Mouse (Mus musculus) forebrain, embryonic 13.5 days (tissue): ENCODE measurements at regions not wholly inside any gene's neighbourhood (a gene's known extent, or its start where the extent isn't known, plus 50 kb on each side); places are given as distances from the start of the nearest gene placed in this dataset.
A peak's percentile ranks its signal among the peaks of the same experiment; 100 is the strongest.

ENCODE experiments used
- ATAC-seq: fragments of 200-750 bp; cut with Nextera tagmentation; 2 replicates; pipeline ENCODE4 v1.8.0; 2017
- H3K27ac ChIP-seq: fragments of 300-500 bp; sonication (generic); 2 replicates; pipeline ENCODE4 v1.5.1; 2015; ENCODE audit warnings: inconsistent platforms, mild to moderate bottlenecking, moderate library complexity
- H3K27me3 ChIP-seq: fragments of 300-500 bp; sonication (generic); 2 replicates; pipeline ENCODE4 v1.6.1; 2015; ENCODE audit warnings: mild to moderate bottlenecking, inconsistent platforms
- H3K36me3 ChIP-seq: fragments of 300-500 bp; sonication (generic); 2 replicates; pipeline ENCODE4 v1.6.1; 2015; ENCODE audit warnings: mild to moderate bottlenecking, inconsistent platforms; ENCODE audit not compliant: poor library complexity, severe bottlenecking
- H3K4me1 ChIP-seq: fragments of 300-500 bp; sonication (generic); 2 replicates; pipeline ENCODE4 v1.6.1; 2015; ENCODE audit warnings: inconsistent platforms
- H3K4me2 ChIP-seq: fragments of 300-500 bp; sonication (generic); 2 replicates; pipeline ENCODE4 v1.6.1; 2015; ENCODE audit warnings: inconsistent platforms, mild to moderate bottlenecking, moderate library complexity
- H3K4me3 ChIP-seq: fragments of 300-500 bp; sonication (generic); 2 replicates; pipeline ENCODE4 v1.5.1; 2015; ENCODE audit warnings: mild to moderate bottlenecking, inconsistent platforms
- H3K9ac ChIP-seq: fragments of 300-500 bp; sonication (generic); 2 replicates; pipeline ENCODE4 v1.6.1; 2015; ENCODE audit warnings: mild to moderate bottlenecking, inconsistent platforms
- H3K9me3 ChIP-seq: fragments of 300-500 bp; sonication (generic); replicated peaks from 2 replicates; pipeline ENCODE4 v1.6.1; 2016; ENCODE audit warnings: inconsistent platforms
- WGBS: fragments of 180-500 bp; shearing (Covaris S2); methylation state at CpG from one replicate; pipeline ENCODE4 v1.1.7; 2015; 5-methylcytosine and 5-hydroxymethylcytosine counted together

DNA sequence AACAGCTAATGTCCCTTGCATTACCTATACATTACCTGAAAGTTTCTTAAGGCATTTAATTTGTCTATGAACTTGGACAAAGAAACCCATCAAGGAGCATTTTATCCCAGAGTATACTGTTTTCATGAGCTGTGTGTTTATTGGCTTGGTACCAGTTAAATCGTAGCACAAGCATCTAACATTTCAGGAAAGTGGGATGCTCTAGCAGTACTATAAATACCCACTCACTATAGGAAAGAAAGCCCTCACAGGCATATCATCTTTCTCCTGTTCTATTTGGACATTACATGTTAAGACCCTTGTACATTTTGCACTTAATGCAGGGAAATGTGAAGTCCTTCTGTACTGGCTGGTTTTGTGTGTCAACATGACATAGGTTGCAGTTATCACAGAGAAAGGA, 163.9 kb downstream of the Ptprc start:
- Histone ChIP-seq H3K27ac (no peak overlapping the region), H3K9me3 (no peaks in the 10 kb centered on the region), H3K4me2 (no peak overlapping the region), H3K36me3 (no peaks in the 10 kb centered on the region), H3K4me1 (no peaks in the 10 kb centered on the region), H3K9ac (no peak overlapping the region), H3K27me3 (no peaks in the 10 kb centered on the region), H3K4me3 (no peak overlapping the region)
- WGBS = 95% methylated on average over 1 of the region's 1 CpGs
- no peak for ATAC-seq

DNA sequence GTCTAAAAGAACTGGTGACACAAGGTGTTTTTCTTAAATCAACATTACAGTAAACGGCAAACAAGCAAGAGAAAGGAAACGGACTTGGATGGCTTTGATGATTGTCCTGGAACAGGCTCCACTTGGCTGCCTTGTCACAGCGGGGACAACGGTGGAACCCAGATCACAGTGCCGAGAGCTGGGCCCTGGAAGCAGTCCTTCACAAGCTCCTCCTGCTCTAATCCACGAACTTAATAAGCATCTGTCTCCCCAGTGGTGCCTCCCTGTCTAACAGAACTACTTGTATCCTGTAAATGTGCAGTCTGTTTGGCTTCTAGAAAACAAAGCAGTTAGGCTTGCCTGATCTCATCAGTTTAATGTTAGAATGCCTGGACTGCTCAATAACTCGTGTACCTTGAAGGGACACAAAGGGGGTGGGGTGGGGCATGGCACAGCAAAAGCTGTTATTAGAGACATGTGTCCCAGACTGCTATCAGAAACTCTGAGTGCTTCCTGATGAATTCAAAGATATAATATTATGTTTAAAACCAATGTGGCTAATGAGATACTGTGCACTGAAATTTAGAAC, 164.5 kb downstream of the Ptprc start:
- WGBS = 68% methylated on average over 7 of the region's 7 CpGs
- no peaks in the 10 kb centered on the region for H3K4me1 ChIP-seq
- no peak for ATAC-seq

DNA sequence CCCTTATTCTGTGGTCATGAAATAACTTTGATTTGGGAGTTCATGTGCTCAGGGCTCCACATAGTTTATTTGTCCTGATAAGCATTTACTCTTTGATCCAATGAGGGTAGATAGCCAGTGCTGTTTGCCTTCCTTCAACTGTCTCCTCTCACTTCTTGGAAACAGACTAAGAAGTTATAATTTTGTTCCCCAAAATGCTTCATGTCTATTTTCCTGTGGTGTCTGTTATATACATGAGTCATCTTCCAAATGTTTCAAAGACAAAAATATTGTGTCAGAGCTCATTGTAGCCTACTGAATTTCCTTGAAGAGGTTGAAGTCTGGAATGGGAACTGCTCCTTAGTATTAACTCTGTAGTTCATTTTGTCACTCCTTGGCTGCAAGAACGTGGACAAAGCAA, 168.7 kb downstream of the Ptprc start:
- H3K27ac ChIP-seq = no peak overlapping the region
- no peak overlapping the region for H3K9ac ChIP-seq
- ATAC-seq = no peak
- 63% methylated on average over 1 of the region's 1 CpGs for WGBS
- no peak overlapping the region for H3K4me3 ChIP-seq
- H3K27me3 ChIP-seq = no peaks in the 10 kb centered on the region
- H3K4me1 ChIP-seq = no peaks in the 10 kb centered on the region
- no peak overlapping the region for H3K4me2 ChIP-seq
- H3K9me3 ChIP-seq = no peaks in the 10 kb centered on the region
- H3K36me3 ChIP-seq = no peaks in the 10 kb centered on the region

More for the DNA sequence above, 164.5 kb downstream of the Ptprc start:
- Histone ChIP-seq H3K27ac (no peak overlapping the region), H3K27me3 (no peaks in the 10 kb centered on the region), H3K4me2 (no peak overlapping the region), H3K36me3 (no peaks in the 10 kb centered on the region), H3K9ac (no peak overlapping the region), H3K9me3 (no peaks in the 10 kb centered on the region), H3K4me3 (no peak overlapping the region)

DNA sequence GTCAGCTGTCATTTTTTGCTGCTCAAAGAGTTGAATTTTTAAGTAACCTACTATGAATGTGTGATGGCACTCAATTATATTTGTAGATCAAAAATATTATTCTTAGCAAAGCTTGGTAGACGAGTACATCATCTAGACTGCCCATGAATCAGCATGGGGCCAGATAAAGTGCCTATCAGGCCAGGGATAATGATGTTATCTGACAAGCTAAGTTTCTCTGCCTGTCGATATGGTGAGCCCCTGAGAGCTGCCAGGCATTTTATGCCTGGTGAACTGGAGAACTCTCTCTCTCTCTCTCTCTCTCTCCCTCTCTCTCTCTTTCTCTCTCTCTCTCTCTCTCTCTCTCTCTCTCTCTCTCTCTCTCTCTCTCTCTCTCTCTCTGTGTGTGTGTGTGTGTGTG, 171.2 kb downstream of the Ptprc start:
- no peak overlapping the region for H3K27ac ChIP-seq
- no peak overlapping the region for H3K4me3 ChIP-seq
- H3K27me3 ChIP-seq = no peaks in the 10 kb centered on the region
- no peak overlapping the region for H3K4me2 ChIP-seq
- no peak overlapping the region for H3K9ac ChIP-seq
- H3K36me3 ChIP-seq = no peaks in the 10 kb centered on the region
- no peak for ATAC-seq
- 50% methylated on average over 2 of the region's 2 CpGs for WGBS
- H3K4me1 ChIP-seq = no peaks in the 10 kb centered on the region
- no peaks in the 10 kb centered on the region for H3K9me3 ChIP-seq

DNA sequence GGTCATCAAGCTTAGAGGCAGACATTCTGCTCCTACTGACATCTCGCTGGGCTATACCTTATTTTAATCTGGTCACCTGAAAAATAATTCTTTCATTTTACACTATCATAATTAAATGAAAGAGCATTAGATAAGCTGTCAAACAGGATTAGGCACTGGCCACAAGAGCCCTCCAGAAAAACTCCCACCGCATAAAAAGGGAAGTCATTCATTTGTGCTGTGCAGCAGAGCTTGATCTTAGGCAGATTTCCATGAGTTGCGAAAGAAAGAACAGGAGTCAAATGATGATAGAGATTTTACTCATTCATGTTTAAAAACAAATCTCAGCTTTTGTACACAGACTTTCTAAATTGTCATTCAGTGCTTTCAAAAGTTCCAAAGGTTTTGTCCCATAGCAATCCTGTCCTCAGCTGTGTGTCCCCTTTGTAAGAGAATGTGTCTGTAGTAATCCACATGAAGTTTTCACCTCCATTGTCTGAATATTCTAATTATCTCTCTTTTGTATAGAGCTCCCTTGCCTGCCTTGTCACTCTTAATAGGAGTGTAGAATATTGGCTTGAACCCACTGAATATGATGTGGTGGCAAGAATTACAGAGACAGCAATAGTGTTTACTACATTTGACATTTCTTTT, 176.1 kb downstream of the Ptprc start:
- no peak for ATAC-seq
- Histone ChIP-seq H3K9me3 (no peaks in the 10 kb centered on the region), H3K27me3 (no peaks in the 10 kb centered on the region), H3K4me3 (no peak overlapping the region), H3K9ac (no peak overlapping the region), H3K4me2 (no peak overlapping the region), H3K27ac (no peak overlapping the region), H3K4me1 (no peaks in the 10 kb centered on the region), H3K36me3 (no peaks in the 10 kb centered on the region)
- WGBS = 52% methylated on average over 3 of the region's 3 CpGs

DNA sequence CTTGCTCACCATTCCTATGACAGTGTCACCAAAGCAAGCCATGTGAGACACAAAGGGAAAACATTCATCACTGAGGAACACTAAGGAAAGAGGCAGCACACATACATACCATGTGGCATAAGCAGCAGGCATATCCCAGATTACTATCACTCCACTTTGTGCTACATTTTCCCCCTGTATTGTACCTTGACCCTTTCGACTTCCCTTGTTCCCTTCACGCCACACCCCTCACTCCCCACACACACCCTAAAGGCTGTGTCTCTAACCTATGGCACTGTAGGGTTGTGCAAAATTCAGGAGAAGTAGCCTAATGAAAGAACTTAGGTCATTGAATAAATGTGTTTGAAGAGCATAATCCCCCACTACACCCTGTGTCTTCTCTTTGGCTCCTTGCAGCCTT, 179.5 kb downstream of the Ptprc start:
- ATAC-seq = no peak
- H3K36me3 ChIP-seq = no peaks in the 10 kb centered on the region
- H3K27ac ChIP-seq = no peak overlapping the region
- H3K4me3 ChIP-seq = no peak overlapping the region
- no peak overlapping the region for H3K4me2 ChIP-seq
- 80% methylated on average over 2 of the region's 2 CpGs for WGBS
- H3K9ac ChIP-seq = no peak overlapping the region
- no peaks in the 10 kb centered on the region for H3K27me3 ChIP-seq
- H3K4me1 ChIP-seq = no peaks in the 10 kb centered on the region
- no peaks in the 10 kb centered on the region for H3K9me3 ChIP-seq

DNA sequence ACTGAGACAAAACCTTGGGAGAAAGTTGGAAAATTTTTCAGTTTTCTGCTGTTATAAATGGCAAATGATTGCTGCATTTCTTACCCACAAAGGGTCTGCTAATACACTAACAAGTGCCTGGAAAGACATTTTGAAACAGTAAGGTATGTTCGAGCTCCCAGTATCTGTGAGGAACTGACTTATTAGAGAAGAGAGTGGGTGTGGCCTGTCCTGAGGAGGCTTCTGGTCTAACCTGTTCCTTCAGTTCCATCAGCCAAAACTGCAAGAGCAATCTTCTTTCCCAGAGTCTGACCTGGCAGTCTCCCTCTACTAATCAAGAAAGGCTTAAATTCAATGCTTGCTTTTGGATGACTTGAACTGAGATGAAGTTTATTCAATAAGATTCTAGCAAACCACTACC, 183.6 kb downstream of the Ptprc start:
- H3K9me3 ChIP-seq = no peaks in the 10 kb centered on the region
- H3K4me3 ChIP-seq = no peak overlapping the region
- 95% methylated on average over 1 of the region's 1 CpGs for WGBS
- H3K4me1 ChIP-seq = no peaks in the 10 kb centered on the region
- H3K36me3 ChIP-seq = no peaks in the 10 kb centered on the region
- no peak overlapping the region for H3K9ac ChIP-seq
- H3K4me2 ChIP-seq = no peak overlapping the region
- no peak overlapping the region for H3K27ac ChIP-seq
- ATAC-seq = no peak
- H3K27me3 ChIP-seq = no peaks in the 10 kb centered on the region

DNA sequence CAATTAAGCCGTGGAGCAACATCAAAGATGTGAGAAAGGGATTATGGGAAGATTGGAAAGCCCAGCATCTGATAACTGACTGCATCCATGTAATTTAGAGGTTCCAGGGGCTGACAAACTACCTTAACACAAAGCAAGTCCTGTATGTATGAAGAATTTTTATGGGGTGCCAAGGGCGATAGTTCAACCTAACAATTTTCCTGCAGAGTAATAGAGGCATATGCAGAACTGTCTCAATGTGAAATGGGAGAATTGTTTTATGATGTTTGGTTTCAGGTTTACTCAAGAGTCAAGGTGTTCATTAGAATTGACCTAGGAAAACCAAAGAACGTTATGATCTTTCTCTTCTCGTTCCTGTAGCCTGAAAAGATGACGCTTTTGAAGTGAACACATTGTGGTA, 184.1 kb downstream of the Ptprc start:
- ATAC-seq = no peak
- no peaks in the 10 kb centered on the region; the same call in 1 of the 2 replicates for H3K36me3 ChIP-seq
- no peak overlapping the region for H3K9ac ChIP-seq
- WGBS = 90% methylated on average over 5 of the region's 5 CpGs
- H3K9me3 ChIP-seq = no peaks in the 10 kb centered on the region
- H3K4me3 ChIP-seq = no peak overlapping the region
- H3K4me2 ChIP-seq = no peak overlapping the region
- no peaks in the 10 kb centered on the region for H3K27me3 ChIP-seq
- no peaks in the 10 kb centered on the region for H3K4me1 ChIP-seq
- H3K27ac ChIP-seq = no peak overlapping the region

DNA sequence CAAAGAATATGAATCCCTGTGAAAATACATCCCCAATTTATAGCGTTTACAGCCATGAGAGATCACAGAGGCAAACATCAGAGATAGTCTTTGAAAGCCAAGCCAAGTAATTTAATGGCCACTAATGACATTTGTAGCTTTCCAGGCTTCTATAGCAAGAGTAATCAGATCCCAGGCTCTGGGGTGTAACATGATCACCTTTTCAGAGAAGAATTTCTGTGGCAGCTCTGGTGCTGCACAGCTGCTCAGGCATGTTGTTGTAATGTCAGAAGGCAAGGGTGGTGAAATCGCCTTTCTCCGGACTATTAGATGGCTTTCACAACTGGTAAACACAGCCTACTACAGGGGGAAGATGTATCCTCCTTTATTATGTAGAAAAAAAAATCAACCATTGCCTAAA, 202.1 kb downstream of the Ptprc start:
- H3K9ac ChIP-seq = no peak overlapping the region
- H3K36me3 ChIP-seq = no peaks in the 10 kb centered on the region
- H3K27ac ChIP-seq = no peak overlapping the region
- no peak overlapping the region for H3K4me2 ChIP-seq
- ATAC-seq = peak; percentile 14; the same call in 1 of the 2 replicates
- no peaks in the 10 kb centered on the region for H3K4me1 ChIP-seq
- WGBS = 70% methylated on average over 3 of the region's 3 CpGs
- no peaks in the 10 kb centered on the region for H3K27me3 ChIP-seq
- no peak overlapping the region for H3K4me3 ChIP-seq
- no peaks in the 10 kb centered on the region for H3K9me3 ChIP-seq

DNA sequence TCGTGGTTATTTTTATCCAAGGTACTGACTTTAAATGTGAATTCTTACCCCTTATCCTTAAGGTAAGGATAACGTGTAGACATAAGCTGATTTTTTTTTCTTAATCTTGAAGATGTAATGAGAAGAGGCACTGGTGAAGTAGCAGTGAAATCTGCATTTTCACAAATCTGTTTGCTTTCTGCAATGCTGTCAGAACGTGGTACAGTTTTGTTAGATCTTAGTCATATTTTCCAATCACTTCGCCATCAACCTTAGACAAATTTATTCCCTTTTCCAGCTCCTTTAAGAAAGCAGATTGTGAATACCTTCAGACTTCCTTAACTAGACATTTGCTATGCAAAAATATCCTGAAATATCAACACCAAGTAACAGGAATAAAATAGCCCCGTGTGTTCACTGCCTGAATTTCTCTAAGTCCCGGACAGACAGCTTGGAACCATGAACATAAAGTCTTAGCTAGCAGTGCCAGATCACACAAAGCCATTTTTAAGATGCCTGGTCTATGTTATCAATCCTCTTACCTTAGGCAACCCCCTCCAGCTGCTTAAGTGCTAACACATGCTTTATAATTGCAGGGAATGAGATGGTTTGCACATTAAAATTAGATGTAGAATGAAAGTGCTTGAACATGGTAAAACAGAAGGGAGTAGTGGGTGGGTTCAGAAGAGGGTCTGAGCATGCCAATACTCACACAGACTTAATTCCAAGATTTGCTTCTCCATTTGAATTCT, 202.7 kb downstream of the Ptprc start:
- H3K27me3 ChIP-seq = no peaks in the 10 kb centered on the region
- H3K4me1 ChIP-seq = no peaks in the 10 kb centered on the region
- H3K9ac ChIP-seq = no peak overlapping the region
- ATAC-seq = peak; percentile 48; the same call in 1 of the 2 replicates
- H3K4me3 ChIP-seq = no peak overlapping the region
- no peak overlapping the region for H3K27ac ChIP-seq
- no peaks in the 10 kb centered on the region for H3K9me3 ChIP-seq
- H3K36me3 ChIP-seq = no peaks in the 10 kb centered on the region
- 86% methylated on average over 6 of the region's 6 CpGs for WGBS
- H3K4me2 ChIP-seq = no peak overlapping the region

DNA sequence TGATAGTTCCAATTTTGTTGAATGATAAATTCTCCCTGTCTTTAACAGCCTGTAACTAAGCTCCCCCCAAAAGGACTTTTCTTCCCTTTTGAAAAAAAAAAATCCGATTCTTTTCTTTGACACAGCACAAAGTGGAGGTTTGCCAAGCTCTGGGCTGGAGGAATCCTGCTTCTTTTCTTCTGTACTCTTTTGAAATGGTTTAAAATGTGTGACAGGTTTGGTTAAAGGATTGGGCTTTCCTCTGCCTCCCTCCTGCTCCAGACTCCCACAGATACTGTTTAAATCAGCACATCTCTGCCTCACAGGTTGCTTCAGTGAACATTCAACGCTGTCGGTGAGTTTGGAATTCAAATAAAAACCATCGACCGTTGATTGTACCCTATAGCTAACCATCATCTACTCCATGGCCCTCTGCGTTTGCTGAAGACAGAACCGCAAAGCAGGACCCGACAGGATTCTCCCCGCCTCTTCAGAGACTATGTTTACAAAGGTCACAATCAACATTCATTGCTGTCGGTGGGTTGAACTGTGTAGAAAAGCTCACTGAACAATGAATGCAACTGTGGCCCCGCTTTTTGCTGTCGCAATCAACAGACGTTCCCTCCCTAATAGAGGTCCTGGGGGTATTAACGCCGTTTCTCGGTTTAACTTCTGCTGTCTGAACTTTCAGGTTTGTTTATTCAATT, 209.2 kb downstream of the Ptprc start:
- Histone ChIP-seq H3K4me1 (peaks cover 27% of the 10 kb centered on the region), H3K9ac (no peak overlapping the region), H3K9me3 (no peaks in the 10 kb centered on the region), H3K4me2 (peak overlapping the region; percentile 10; the same call in 1 of the 2 replicates), H3K27ac (peak overlapping the region; percentile 60), H3K36me3 (peaks cover 26% of the 10 kb centered on the region), H3K27me3 (no peaks in the 10 kb centered on the region), H3K4me3 (no peak overlapping the region)
- peak; percentile 62 for ATAC-seq
- WGBS = 38% methylated on average over 16 of the region's 16 CpGs

DNA sequence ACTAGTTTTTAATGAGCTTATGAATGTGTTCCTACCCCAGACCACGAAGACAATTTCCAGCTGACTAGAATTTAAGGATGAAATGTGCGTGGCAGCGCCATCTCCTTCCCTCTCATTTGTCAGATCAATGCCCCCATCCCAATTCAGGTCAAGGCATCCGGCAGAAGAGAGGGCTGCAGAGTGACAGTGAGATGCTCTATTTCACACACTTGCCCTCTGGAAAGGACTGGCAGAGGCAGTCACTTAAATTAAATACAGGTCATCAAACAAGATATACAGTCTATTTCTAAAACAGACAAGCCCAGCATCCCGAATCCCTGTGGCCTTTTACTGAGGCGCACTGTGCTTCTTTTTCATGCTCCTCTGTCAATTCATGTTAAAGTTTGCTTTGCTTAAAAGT, 211.9 kb downstream of the Ptprc start:
- peaks cover 30% of the 10 kb centered on the region for H3K36me3 ChIP-seq
- WGBS = 86% methylated on average over 6 of the region's 6 CpGs
- peaks cover 27% of the 10 kb centered on the region for H3K4me1 ChIP-seq
- ATAC-seq = no peak
- H3K27ac ChIP-seq = no peak overlapping the region; the same call in 1 of the 2 replicates
- no peak overlapping the region for H3K4me2 ChIP-seq
- H3K9me3 ChIP-seq = no peaks in the 10 kb centered on the region
- no peak overlapping the region for H3K9ac ChIP-seq
- H3K4me3 ChIP-seq = no peak overlapping the region
- H3K27me3 ChIP-seq = no peaks in the 10 kb centered on the region
